Mouse (Mus musculus): ENCODE data around the gene Slx4ip. TPM values are rescaled to one million over a fixed set of nuclear protein-coding genes. Genes with fewer than 3 reads are reported as not detected.

Slx4ip gene
- polyA plus RNA-seq, 1 experiment, result 0.58 TPM

DNA sequence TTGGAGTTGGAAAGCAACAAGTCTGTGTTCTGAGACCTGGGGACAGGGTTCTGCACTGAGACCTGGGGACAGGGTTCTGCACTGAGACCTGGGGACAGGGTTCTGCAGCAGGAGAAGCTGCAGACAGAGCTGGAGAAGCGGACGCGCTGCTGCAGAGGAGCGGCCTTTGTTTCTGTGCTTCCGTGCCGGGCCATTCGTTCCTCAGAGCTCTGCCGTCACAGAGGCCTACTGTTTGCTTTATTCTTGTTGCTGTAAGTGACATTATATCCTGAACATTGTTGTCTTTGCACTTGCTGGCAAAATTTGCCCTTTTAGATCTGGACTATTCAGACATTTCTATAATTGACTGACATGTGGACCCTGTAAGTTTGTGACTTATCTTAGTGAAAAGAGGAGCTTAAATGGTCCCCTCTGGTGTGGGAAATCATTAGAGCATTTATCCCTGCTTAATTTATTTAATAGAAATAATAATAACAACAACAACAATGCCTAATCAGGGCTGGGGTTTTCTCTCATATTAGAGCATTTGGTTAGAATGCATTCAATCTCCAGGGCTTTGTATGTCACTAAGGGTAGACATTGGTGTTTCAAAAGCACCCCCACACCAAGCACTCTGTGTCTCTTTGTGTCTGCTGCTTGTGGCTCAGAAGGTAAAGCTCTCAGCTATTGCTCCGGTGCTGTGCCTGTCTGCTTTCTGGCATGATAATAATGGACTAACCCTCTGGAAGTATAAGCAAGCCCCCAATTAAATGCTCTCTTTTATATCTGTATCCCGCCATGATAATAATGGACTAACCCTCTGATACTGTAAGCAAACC lies 90.3 kb downstream of the Slx4ip start:
- no peak for DNase-seq
- 81% methylated on average over 10 of the region's 10 CpGs for WGBS
- Histone ChIP-seq H3K4me3 (ENCODE audit: insufficient read depth, low read depth, low read length) (no peak overlapping the region), H3K36me3 (ENCODE audit: control insufficient read depth, insufficient read depth, low read length) (no peaks in the 10 kb centered on the region), H3K27me3 (replicated peaks; ENCODE audit: control insufficient read depth, insufficient read depth, low read length) (no peaks in the 10 kb centered on the region), H3K4me1 (ENCODE audit: control insufficient read depth, insufficient read depth, low read length) (no peaks in the 10 kb centered on the region), H3K27ac (ENCODE audit: insufficient read depth, low read depth, low read length) (no peak overlapping the region)
- TF ChIP-seq CTCF (conservative IDR thresholded peaks at IDR 0.05; ENCODE audit: insufficient read depth, insufficient read length, low read depth, low read length) (no peak), POLR2A (IDR thresholded peaks at IDR 0.05; ENCODE audit: low read depth, low read length) (no peak)

DNA sequence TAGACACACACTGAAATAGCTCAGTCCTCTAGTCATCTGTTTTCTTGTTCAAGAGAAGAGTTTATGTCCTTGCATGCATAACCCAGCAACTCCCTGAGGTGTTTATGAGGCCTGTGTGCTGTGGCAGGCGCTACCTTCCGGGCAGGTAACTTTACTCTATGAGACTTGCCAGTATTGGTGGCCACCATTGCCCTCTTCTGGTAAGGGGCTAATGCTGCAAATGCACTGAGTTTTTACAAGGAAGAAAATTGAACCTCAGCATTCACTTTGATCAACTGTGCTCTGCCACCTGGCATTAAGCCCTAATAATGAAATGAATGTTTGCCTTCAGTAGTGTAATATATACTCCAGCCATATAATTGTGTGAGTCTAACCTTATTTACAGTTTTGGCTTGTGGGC lies 92.9 kb downstream of the Slx4ip start:
- Histone ChIP-seq H3K27me3 (replicated peaks; ENCODE audit: control insufficient read depth, insufficient read depth, low read length) (no peaks in the 10 kb centered on the region), H3K4me1 (ENCODE audit: control insufficient read depth, insufficient read depth, low read length) (no peaks in the 10 kb centered on the region), H3K4me3 (ENCODE audit: insufficient read depth, low read depth, low read length) (no peak overlapping the region), H3K27ac (ENCODE audit: insufficient read depth, low read depth, low read length) (no peak overlapping the region), H3K36me3 (ENCODE audit: control insufficient read depth, insufficient read depth, low read length) (no peaks in the 10 kb centered on the region)
- no peak for TF ChIP-seq POLR2A (IDR thresholded peaks at IDR 0.05; ENCODE audit: low read depth, low read length)
- TF ChIP-seq CTCF (conservative IDR thresholded peaks at IDR 0.05; ENCODE audit: insufficient read depth, insufficient read length, low read depth, low read length), result peak; percentile 45
- WGBS, result 95% methylated on average over 2 of the region's 2 CpGs
- DNase-seq, result no peak

DNA sequence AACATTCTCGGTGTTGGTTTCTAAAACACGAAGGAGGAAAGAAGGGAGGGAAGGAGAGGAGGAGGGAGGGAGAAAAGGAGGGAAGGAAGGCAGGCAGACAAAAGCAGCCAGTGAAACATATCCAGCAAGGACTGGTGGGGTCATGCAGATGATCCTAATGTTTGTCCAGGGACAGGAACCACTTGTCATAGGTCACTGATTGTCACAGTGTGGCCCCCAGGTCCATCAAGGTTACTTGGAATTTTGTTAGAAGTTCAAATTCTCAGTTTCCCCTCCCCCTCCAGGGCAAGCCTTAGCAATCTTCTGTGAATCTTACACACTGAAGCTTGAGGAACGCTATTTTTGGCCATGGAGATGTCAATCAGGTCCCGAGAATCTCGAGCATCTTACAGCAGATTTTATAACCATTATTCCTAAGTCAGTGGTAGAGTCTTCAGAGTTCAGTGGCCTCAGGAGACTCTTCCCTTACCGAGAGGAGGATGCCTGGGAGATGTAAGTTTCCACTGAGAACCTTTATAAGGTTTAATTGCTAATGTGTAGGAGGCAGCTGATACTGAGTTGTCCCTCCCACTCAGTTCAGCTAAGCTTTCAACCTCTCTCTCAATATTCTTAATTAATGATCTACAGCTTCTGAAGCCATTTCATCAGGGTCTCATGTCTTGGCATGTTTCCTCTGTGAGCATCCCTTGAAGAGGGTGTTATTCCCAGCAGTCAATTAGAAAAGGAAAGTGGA lies 95.1 kb downstream of the Slx4ip start:
- Histone ChIP-seq H3K27me3 (replicated peaks; ENCODE audit: control insufficient read depth, insufficient read depth, low read length) (no peaks in the 10 kb centered on the region), H3K4me3 (ENCODE audit: insufficient read depth, low read depth, low read length) (no peak overlapping the region), H3K27ac (ENCODE audit: insufficient read depth, low read depth, low read length) (no peak overlapping the region), H3K4me1 (ENCODE audit: control insufficient read depth, insufficient read depth, low read length) (no peaks in the 10 kb centered on the region), H3K36me3 (ENCODE audit: control insufficient read depth, insufficient read depth, low read length) (no peaks in the 10 kb centered on the region)
- 39% methylated on average over 6 of the region's 6 CpGs for WGBS
- TF ChIP-seq CTCF (conservative IDR thresholded peaks at IDR 0.05; ENCODE audit: insufficient read depth, insufficient read length, low read depth, low read length) (no peak), POLR2A (IDR thresholded peaks at IDR 0.05; ENCODE audit: low read depth, low read length) (no peak)
- DNase-seq, result no peak

DNA sequence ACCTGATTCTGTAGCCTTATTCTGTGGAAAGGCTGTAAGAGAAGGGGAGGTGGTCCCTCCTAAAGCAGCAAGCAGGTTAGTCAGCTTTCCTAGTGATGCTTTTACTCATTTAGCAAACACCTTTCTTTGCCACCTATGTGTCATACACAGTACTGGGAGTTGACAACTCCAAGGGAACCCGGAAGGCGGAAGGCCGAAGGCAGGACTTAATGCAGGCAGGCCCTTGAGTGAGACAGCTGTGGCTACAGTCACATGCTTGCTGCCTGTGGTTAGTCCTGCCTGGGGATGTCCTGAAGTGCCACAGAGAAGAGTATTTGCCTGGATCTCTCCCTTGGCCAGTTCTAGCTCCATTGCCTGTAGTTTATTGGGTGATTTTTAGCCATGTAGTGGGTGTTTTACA lies 102.1 kb downstream of the Slx4ip start:
- Histone ChIP-seq H3K4me1 (ENCODE audit: control insufficient read depth, insufficient read depth, low read length) (no peaks in the 10 kb centered on the region), H3K36me3 (ENCODE audit: control insufficient read depth, insufficient read depth, low read length) (no peaks in the 10 kb centered on the region), H3K27me3 (replicated peaks; ENCODE audit: control insufficient read depth, insufficient read depth, low read length) (no peaks in the 10 kb centered on the region), H3K27ac (ENCODE audit: insufficient read depth, low read depth, low read length) (no peak overlapping the region), H3K4me3 (ENCODE audit: insufficient read depth, low read depth, low read length) (no peak overlapping the region)
- no peak for TF ChIP-seq POLR2A (IDR thresholded peaks at IDR 0.05; ENCODE audit: low read depth, low read length)
- no peak for TF ChIP-seq CTCF (conservative IDR thresholded peaks at IDR 0.05; ENCODE audit: insufficient read depth, insufficient read length, low read depth, low read length)
- DNase-seq, result no peak
- WGBS, result 98% methylated on average over 3 of the region's 3 CpGs

DNA sequence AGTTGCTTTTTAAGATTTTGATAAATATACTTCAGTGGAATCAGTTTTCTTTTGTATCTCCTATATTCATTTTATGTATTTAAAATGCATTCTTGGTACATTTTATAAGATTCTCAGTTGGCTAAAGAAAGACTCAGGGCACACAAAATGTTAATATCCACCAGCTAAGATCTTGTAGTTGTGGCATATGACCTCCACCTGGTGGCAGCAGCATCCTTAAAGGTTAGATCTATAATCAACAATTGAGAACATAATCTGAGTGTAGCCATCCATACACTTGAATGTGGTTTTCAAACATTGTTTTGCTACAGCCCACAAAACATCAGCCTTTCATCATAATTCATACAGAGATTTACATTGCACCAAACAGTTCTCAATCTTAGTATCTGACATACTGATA lies 106.1 kb downstream of the Slx4ip start:
- TF ChIP-seq POLR2A (IDR thresholded peaks at IDR 0.05; ENCODE audit: low read depth, low read length) (no peak), CTCF (conservative IDR thresholded peaks at IDR 0.05; ENCODE audit: insufficient read depth, insufficient read length, low read depth, low read length) (no peak)
- H3K4me3 ChIP-seq (ENCODE audit: insufficient read depth, low read depth, low read length), result no peak overlapping the region
- H3K27me3 ChIP-seq (replicated peaks; ENCODE audit: control insufficient read depth, insufficient read depth, low read length), result no peaks in the 10 kb centered on the region
- no peak overlapping the region for H3K27ac ChIP-seq (ENCODE audit: insufficient read depth, low read depth, low read length)
- peak; percentile 43 for DNase-seq
- no peaks in the 10 kb centered on the region for H3K36me3 ChIP-seq (ENCODE audit: control insufficient read depth, insufficient read depth, low read length)
- H3K4me1 ChIP-seq (ENCODE audit: control insufficient read depth, insufficient read depth, low read length), result no peaks in the 10 kb centered on the region

DNA sequence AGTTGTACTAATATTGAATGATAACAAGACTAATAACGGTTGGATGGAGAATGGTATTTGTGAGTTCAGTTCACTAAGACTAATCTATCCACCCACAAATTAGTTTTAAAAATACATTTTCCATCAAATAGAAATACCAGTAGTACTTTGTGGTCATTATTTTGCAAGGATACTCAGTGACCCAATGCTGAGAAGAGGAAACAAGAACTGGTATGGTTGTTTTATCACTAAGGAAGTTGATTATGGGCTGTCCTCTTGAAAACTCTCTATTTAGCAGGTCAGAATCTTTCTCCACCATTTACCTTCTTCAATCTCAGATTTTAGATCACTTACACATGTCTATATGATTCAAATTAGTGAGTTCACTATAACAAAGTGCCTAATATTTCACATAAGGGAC lies 111.0 kb downstream of the Slx4ip start:
- whole genome bisulfite sequencing, result 98% methylated on average over 1 of the region's 1 CpGs
- no peak for DNase-seq
- Histone ChIP-seq H3K27ac (ENCODE audit: insufficient read depth, low read depth, low read length) (no peak overlapping the region), H3K4me1 (ENCODE audit: control insufficient read depth, insufficient read depth, low read length) (no peaks in the 10 kb centered on the region), H3K27me3 (replicated peaks; ENCODE audit: control insufficient read depth, insufficient read depth, low read length) (no peaks in the 10 kb centered on the region), H3K4me3 (ENCODE audit: insufficient read depth, low read depth, low read length) (no peak overlapping the region), H3K36me3 (ENCODE audit: control insufficient read depth, insufficient read depth, low read length) (no peaks in the 10 kb centered on the region)
- TF ChIP-seq POLR2A (IDR thresholded peaks at IDR 0.05; ENCODE audit: low read depth, low read length) (no peak), CTCF (conservative IDR thresholded peaks at IDR 0.05; ENCODE audit: insufficient read depth, insufficient read length, low read depth, low read length) (no peak)

DNA sequence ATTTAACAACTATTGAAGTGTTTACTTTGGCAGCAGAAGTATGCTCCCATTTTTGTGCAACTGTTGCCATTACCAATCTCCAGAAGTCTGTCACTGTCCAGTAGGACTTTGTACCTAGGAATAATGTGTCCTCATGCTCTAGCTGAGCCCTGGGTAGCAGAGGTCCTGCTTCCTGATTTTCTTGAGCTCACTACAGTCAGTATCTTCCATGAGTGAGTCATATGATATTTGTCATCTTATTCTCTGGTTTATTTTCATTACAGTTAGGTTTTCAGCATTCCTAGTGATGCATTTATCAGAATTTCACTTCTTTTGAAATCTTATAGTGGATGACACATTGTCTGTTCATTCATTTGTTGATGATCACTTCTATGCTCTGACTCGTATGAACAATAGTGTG lies 115.6 kb downstream of the Slx4ip start:
- TF ChIP-seq POLR2A (IDR thresholded peaks at IDR 0.05; ENCODE audit: low read depth, low read length), result no peak
- TF ChIP-seq CTCF (conservative IDR thresholded peaks at IDR 0.05; ENCODE audit: insufficient read depth, insufficient read length, low read depth, low read length), result no peak
- 86% methylated on average over 1 of the region's 1 CpGs for WGBS
- H3K27ac ChIP-seq (ENCODE audit: insufficient read depth, low read depth, low read length), result no peak overlapping the region

More for the DNA sequence above, 115.6 kb downstream of the Slx4ip start:
- Histone ChIP-seq H3K36me3 (ENCODE audit: control insufficient read depth, insufficient read depth, low read length) (no peaks in the 10 kb centered on the region), H3K4me1 (ENCODE audit: control insufficient read depth, insufficient read depth, low read length) (no peaks in the 10 kb centered on the region), H3K4me3 (ENCODE audit: insufficient read depth, low read depth, low read length) (no peak overlapping the region), H3K27me3 (replicated peaks; ENCODE audit: control insufficient read depth, insufficient read depth, low read length) (no peaks in the 10 kb centered on the region)
- DNase-seq, result peak; percentile 39

All from kidney, adult 2 months (tissue).